Mouse (Mus musculus) olfactory bulb, adult 2 months (tissue): Measurements from ENCODE around the gene Btbd19.

Experiments
- CTCF ChIP-seq: fragments of 200-500 bp; IDR thresholded peaks from 2 replicates; pipeline ENCODE4 v1.5.1; 2012; ENCODE audit warnings: low read depth, mild to moderate bottlenecking, low read length, moderate library complexity; ENCODE audit not compliant: insufficient read depth
- POLR2A ChIP-seq: fragments of 200-500 bp; IDR thresholded peaks from 2 replicates; pipeline ENCODE4 v1.6.1; 2012; ENCODE audit warnings: mild to moderate bottlenecking, low read depth, low read length, moderate library complexity; ENCODE audit not compliant: insufficient read depth

DNA sequence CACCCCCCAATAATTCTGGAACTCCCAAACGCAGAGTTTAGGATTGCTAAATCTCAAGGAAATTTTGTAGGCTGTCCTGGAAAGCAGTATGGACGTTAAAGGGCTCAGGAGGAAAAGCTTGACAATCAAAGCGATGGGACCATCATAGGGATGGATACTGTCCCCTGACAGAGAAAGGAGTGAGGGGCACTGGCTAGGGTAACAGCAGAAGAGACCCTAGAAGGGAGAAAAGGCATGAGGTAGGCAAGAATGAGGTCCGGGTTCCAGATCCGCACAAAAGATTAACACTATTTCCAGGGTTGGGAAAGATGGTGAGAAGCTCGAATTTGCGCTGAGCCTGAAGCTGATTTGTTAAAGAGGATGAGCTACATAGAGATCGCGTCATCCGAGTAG, 5.5 kb downstream of the Btbd19 start:
- no peak for TF ChIP-seq CTCF
- no peak for TF ChIP-seq POLR2A
